Mouse (Mus musculus) kidney, postnatal 10 days (tissue): ENCODE measurements around the gene Vps52.
"Not testable (repeated sequence)": the region's sequence is repeated elsewhere in the genome, so short reads cannot be mapped to it uniquely, and the experiment has no call there.

ENCODE experiments used
- DNase-seq: peaks from one replicate; pipeline ENCODE4 v3.0.0; 2021; ENCODE audit warnings: mixed read lengths

The Vps52 gene

GRCm38 (mm10) chr17:33943454-33943853, 12.2 kb upstream of the Vps52 start:
- no peak for DNase-seq

GRCm38 (mm10) chr17:33947430-33948089, 8.1 kb upstream of the Vps52 start:
- no peak for DNase-seq

- peak; percentile 20 for DNase-seq
Observed at GRCm38 (mm10) chr17:33948090-33948904, 7.3 kb upstream of the Vps52 start.

- no peak for DNase-seq
Observed at GRCm38 (mm10) chr17:33948905-33949537, 6.6 kb upstream of the Vps52 start.

- peak; percentile 14 for DNase-seq
Observed at GRCm38 (mm10) chr17:33950131-33950625, 5.4 kb upstream of the Vps52 start.

GRCm38 (mm10) chr17:33951021-33951946, 4.3 kb upstream of the Vps52 start, which contains the start of gene B3galt4:
B3galt4 (minus strand) TSS chr17:33951488.
- DNase-seq = peak; percentile 93

- not testable (repeated sequence) for DNase-seq
Observed at GRCm38 (mm10) chr17:33952015-33952414, 3.6 kb upstream of the Vps52 start.

- no peak for DNase-seq
Observed at GRCm38 (mm10) chr17:33952879-33953278, 2.7 kb upstream of the Vps52 start.

- no peak for DNase-seq
Observed at GRCm38 (mm10) chr17:33953310-33953709, 2.3 kb upstream of the Vps52 start.

GRCm38 (mm10) chr17:33953961-33954565, 1.5 kb upstream of the Vps52 start:
- DNase-seq = no peak

- DNase-seq = no peak
Observed at GRCm38 (mm10) chr17:33954646-33955554, 712 bp upstream of the Vps52 start.

- DNase-seq = no peak
Observed at GRCm38 (mm10) chr17:33956336-33956735, 724 bp downstream of the Vps52 start.

GRCm38 (mm10) chr17:33957493-33957892, 1.9 kb downstream of the Vps52 start:
- DNase-seq = no peak

- DNase-seq = no peak
Observed at GRCm38 (mm10) chr17:33958451-33958850, 2.8 kb downstream of the Vps52 start.

GRCm38 (mm10) chr17:33959135-33959534, 3.5 kb downstream of the Vps52 start:
- peak; percentile 29 for DNase-seq

- no peak for DNase-seq
Observed at GRCm38 (mm10) chr17:33959948-33960347, 4.3 kb downstream of the Vps52 start.

- DNase-seq = no peak
Observed at GRCm38 (mm10) chr17:33962876-33963275, 7.3 kb downstream of the Vps52 start.

GRCm38 (mm10) chr17:33965082-33965845, 9.7 kb downstream of the Vps52 start:
- no peak for DNase-seq

GRCm38 (mm10) chr17:33965846-33966550, 10.4 kb downstream of the Vps52 start:
- no peak for DNase-seq
